ENCODE assay signal across 8 mouse cellular contexts in genomic region chr4:21727615-21728165, GRCm38 (mm10). TPM values are rescaled to one million over a fixed set of nuclear protein-coding genes. Genes with fewer than 3 reads are reported as not detected.
DNase-seq lines count a peak whose midpoint lies in the region; ATAC-seq lines count a peak whose summit lies in the region.

TSS of gene Ccnc (plus strand) at chr4:21727701.

- H3K36me3 ChIP-seq in lung, embryonic 16.5 days (ENCODE audit: control insufficient read depth, insufficient read depth, low read length), result no peaks in the 10 kb centered on the region

- peaks cover 4% of the 10 kb centered on the region for H3K4me1 ChIP-seq in lung, embryonic 16.5 days (replicated peaks; ENCODE audit: control insufficient read depth, insufficient read depth, low read length)

- peak within 1 kb of the TSS; percentile 85 for H3K9ac ChIP-seq in lung, embryonic 16.5 days (ENCODE audit: low read length)

- H3K27ac ChIP-seq in lung, embryonic 16.5 days (ENCODE audit: low read length), result peak within 1 kb of the TSS; percentile 87

- no peaks in the 10 kb centered on the region for H3K27me3 ChIP-seq in lung, embryonic 16.5 days (ENCODE audit: control insufficient read depth, insufficient read depth, low read depth, low read length)

- peak; percentile 99 to 100 for ATAC-seq in hematopoietic stem cell, adult 5-6 weeks (replicated peaks in 1 of 2; ENCODE audit: insufficient read depth in 1 of 2, low FRiP score in 2 of 2, low TSS enrichment in 1 of 2, low read depth in 1 of 2, poor library complexity in 2 of 2, severe bottlenecking in 2 of 2)
- peak; percentile 98 for ATAC-seq in lung, embryonic 16.5 days (ENCODE audit: low read depth)

- H3K4me2 ChIP-seq in lung, embryonic 16.5 days (ENCODE audit: low read depth, low read length), result peak within 1 kb of the TSS; percentile 85

- DNase-seq in MEL-GATA-1-ER (ENCODE audit: extremely low read depth, low read depth), result peak; percentile 85
- DNase-seq in cerebellum, adult 8-10 months, result peak; percentile 90
- DNase-seq in forelimb bud, embryonic 11.5 days (ENCODE audit: low read depth, low spot score), result peak; percentile 89
- DNase-seq in layer of hippocampus, adult 9-10 months (ENCODE audit: low spot score), result peak; percentile 63
- peak; percentile 86 for DNase-seq in ovary, postnatal 10 days (ENCODE audit: low spot score)
- DNase-seq in thymus, postnatal 10 days (ENCODE audit: low spot score in 2 of 2), result peak; percentile 80 to 88

- peak within 1 kb of the TSS; percentile 77 for H3K4me3 ChIP-seq in lung, embryonic 16.5 days (ENCODE audit: low read length)

- WGBS in lung, embryonic 16.5 days, result 0% methylated on average over 36 of the region's 37 CpGs

- no peaks in the 10 kb centered on the region for H3K9me3 ChIP-seq in lung, embryonic 16.5 days (ENCODE audit: control insufficient read depth, low read length)

RNA-seq across cellular contexts. Expression of gene Ccnc, which starts in this region (rescaled TPM):
- total RNA-seq in hematopoietic stem cell, adult 5-6 weeks (2017), result 26.8 and 32.5 TPM in 2 replicates
- 49.3 and 49.8 TPM in 2 replicates for polyA plus RNA-seq in lung, embryonic 16.5 days (2015; fragmentation: Nextera tagmentation; extraction: Ambion mirVana)

Comparison
In these comparisons a context has a peak if more than half of its experiments do, and no peak if none do; other contexts are left out.
1. Peak in every context shown above with its lines: DNase-seq, ATAC-seq, H3K4me3 ChIP-seq and H3K27ac ChIP-seq.